Mouse (Mus musculus) liver, adult 2 months (tissue): ENCODE data around the gene Gm9736. TPM values are rescaled to one million over a fixed set of nuclear protein-coding genes. Genes with fewer than 3 reads are reported as not detected.
"Not testable (repeated sequence)": the region's sequence is repeated elsewhere in the genome, so short reads cannot be mapped to it uniquely, and the experiment has no call there.

Source experiments
- DNase-seq: peaks from one replicate; pipeline ENCODE4 v3.0.0-alpha.2; 2011; ENCODE audit warnings: low read depth, low spot score; ENCODE audit errors: extremely low read depth
- H3K27ac ChIP-seq: fragments of 200-500 bp; replicated peaks from 2 replicates; pipeline ENCODE4 v1.5.1; 2012; ENCODE audit warnings: low read depth, mild to moderate bottlenecking, control low read depth, inconsistent platforms, low read length; ENCODE audit not compliant: insufficient read depth
- H3K27me3 ChIP-seq: fragments of 200-500 bp; 2 replicates; pipeline ENCODE4 v1.6.1; 2012; ENCODE audit warnings: mild to moderate bottlenecking, moderate library complexity, low read length, inconsistent platforms; ENCODE audit not compliant: control insufficient read depth, insufficient read depth
- H3K36me3 ChIP-seq: fragments of 200-500 bp; 2 replicates; pipeline ENCODE4 v1.6.1; 2012; ENCODE audit warnings: low read length, inconsistent platforms; ENCODE audit not compliant: control insufficient read depth, insufficient read depth
- H3K4me1 ChIP-seq: fragments of 200-500 bp; 2 replicates; pipeline ENCODE4 v1.6.1; 2011; ENCODE audit warnings: low read length; ENCODE audit not compliant: control insufficient read depth, insufficient read depth
- H3K4me3 ChIP-seq: fragments of 200-500 bp; 2 replicates; pipeline ENCODE4 v1.5.1; 2011; ENCODE audit warnings: low read depth, mild to moderate bottlenecking, control low read depth, low read length, moderate library complexity; ENCODE audit not compliant: insufficient read depth
- H3K79me2 ChIP-seq: fragments of 200-500 bp; 2 replicates; pipeline ENCODE4 v1.6.1; 2012; ENCODE audit warnings: inconsistent platforms, mild to moderate bottlenecking, low read length, moderate library complexity; ENCODE audit not compliant: control insufficient read depth, insufficient read depth
- H3K9ac ChIP-seq: fragments of 200-500 bp; 2 replicates; pipeline ENCODE4 v1.6.1; 2012; ENCODE audit warnings: low read depth, mild to moderate bottlenecking, control low read depth, inconsistent platforms, low read length
- CTCF ChIP-seq: fragments of 200-500 bp; IDR thresholded peaks from 2 replicates; pipeline ENCODE4 v1.5.1; 2011; ENCODE audit warnings: low read depth, low read length, control low read depth
- POLR2A ChIP-seq: fragments of 200-500 bp; IDR thresholded peaks from 2 replicates; pipeline ENCODE4 v1.6.1; 2011; ENCODE audit warnings: low read length, control low read depth; ENCODE audit not compliant: insufficient read depth; ENCODE audit errors: extremely low read depth
- WGBS: fragments of 180-500 bp; shearing (Covaris S2); methylation state at CpG from one replicate; pipeline ENCODE4 v1.1.7; 2018; 5-methylcytosine and 5-hydroxymethylcytosine counted together
- polyA plus RNA-seq: library from polyadenylated mRNA; depleted of rRNA; stranded (reverse); fragments of >200 nt; gene quantifications from 2 replicates; pipeline ENCODE4 v1.2.3, GENCODE M21; 2012; rRNA removed
- total RNA-seq: library from RNA; depleted of rRNA; stranded (reverse); fragments of >200 nt; gene quantifications from 2 replicates; pipeline ENCODE4 v1.2.3, GENCODE M21; 2014; rRNA removed

Gene Gm9736
- total RNA-seq (not detected in 2 replicates), polyA plus RNA-seq (not detected in 2 replicates)

DNA sequence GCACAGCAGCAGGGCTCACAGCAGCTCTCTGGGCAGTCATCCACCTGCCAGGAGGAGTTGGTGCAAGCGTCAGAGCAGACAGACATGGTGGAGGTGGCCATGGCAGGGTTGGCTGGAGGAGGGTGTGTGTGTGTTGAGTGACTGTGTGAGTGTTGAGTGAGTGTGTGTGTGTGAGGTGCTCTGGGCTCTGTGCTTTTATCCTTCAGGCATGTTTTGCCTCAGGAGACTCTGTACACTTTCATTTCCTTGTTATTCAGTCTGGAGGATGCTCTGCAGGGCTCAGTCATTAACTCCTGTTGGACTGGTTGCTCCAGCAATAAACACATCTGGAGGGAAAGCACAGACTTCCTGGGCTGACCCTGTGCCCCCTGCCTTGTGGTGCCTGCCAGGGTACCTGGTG lies at the start of gene Gm9736:
Gene Gm9736 (minus strand): TSS at position 101 of the 400 bp plus-strand sequence.
- WGBS: 67% methylated on average over 1 of the region's 1 CpGs
- not testable (repeated sequence) for H3K4me1 ChIP-seq, H3K4me3 ChIP-seq, H3K36me3 ChIP-seq, H3K27ac ChIP-seq, DNase-seq, H3K79me2 ChIP-seq, H3K27me3 ChIP-seq, H3K9ac ChIP-seq

DNA sequence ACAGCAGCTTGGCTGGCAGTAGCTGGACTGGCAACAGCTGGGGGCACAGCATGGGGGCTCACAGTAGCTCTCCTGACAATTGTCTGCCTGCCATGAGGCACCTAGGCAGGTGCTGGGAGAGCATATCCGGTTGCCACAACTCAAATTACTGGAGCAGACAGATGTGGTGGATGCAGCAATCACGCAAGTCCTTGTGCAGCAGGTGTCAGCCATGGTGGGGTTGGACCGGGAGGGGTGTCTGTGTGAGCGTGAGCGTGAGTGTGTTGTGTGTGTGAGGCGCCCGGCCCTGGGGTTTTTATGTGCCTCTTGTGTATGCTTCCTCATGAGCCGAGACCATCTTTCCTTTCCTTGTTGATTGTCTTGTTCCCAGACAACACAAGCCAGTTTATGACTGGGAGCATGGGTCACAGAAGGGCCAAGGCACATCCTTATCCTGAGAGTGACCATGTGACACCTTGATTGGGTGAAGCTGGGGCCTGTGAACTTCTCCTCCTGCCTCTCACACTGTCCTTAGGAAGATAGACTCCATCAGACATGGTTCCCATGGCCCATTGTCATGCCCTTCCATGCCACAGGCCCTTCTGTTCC lies 47.9 kb upstream of the Gm9736 start, which contains the start of gene Gm19668:
Gene Gm19668 (minus strand): TSS at position 213 of the 588 bp plus-strand sequence.
- no peaks in the 10 kb centered on the region for H3K36me3 ChIP-seq
- no peaks in the 10 kb centered on the region for H3K79me2 ChIP-seq
- H3K9ac ChIP-seq: no peak within 1 kb of the TSS
- 80% methylated on average over 8 of the region's 8 CpGs for WGBS
- no peaks in the 10 kb centered on the region for H3K4me1 ChIP-seq
- no peaks in the 10 kb centered on the region for H3K27me3 ChIP-seq
- no peak within 1 kb of the TSS for H3K4me3 ChIP-seq
- DNase-seq: no peak
- TF ChIP-seq POLR2A (no peak), CTCF (no peak)
- no peak within 1 kb of the TSS for H3K27ac ChIP-seq

DNA sequence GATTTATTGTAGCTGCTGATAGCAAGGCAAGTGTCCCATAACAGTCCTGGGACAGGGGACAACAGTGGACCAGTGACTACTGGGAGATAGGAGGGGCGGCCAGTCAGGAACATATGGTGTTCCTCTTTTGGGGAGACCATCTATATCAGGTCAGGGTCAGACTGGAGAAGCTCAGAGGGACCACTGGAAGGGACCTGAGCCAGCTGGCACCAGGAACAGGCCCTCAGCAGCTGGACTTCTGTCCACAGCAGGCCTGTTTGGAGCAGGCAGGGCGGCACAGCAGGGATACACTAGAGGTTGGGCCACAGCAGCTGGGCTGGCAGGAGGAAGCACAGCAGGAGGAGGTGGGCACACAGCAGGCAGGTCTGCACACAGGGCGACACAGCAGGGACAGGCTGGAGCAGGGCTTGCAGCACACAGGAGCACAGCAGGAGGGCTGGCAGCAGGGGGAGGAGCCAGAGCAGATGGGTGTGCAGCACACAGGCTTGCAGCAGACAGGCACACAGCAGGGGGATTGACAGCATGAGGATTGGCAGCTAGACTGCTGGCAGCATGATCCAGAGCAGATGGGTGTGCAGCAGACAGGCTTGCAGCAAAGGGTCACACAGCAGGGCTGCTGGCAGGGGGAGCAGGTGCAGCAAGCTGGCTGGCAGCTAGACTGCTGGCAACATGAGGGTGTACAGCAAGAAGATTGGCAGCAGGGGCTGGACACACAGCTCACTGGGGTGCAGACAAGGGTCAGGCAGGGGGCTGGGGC lies 47.2 kb upstream of the Gm9736 start:
- H3K4me1 ChIP-seq, H3K27me3 ChIP-seq, DNase-seq, H3K27ac ChIP-seq, H3K9ac ChIP-seq, H3K79me2 ChIP-seq, H3K36me3 ChIP-seq, H3K4me3 ChIP-seq: not testable (repeated sequence)
- 69% methylated on average over 3 of the region's 3 CpGs for WGBS

DNA sequence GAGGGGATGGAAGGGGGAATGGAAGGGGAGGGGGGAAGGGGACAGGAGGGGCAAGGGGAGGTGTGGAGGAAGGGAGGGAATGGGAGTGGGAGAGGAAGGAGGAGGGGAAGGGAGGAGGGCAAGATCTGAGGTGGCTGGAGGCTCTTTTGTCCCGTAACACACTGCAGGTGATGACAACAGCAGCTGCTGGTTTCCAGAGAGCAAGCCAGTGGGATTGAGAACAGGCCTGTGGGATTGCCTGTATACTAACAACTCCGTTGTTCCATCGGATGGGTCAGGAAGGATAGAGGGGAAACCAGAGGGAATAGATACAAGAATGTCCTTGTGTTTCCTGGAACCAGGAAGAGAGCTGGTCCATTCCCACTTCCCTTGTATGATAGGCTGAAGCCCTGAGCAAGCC lies 46.5 kb upstream of the Gm9736 start:
- H3K27ac ChIP-seq: no peak overlapping the region
- no peaks in the 10 kb centered on the region for H3K36me3 ChIP-seq
- no peak overlapping the region for H3K9ac ChIP-seq
- TF ChIP-seq POLR2A (no peak), CTCF (no peak)
- no peaks in the 10 kb centered on the region for H3K79me2 ChIP-seq
- H3K4me3 ChIP-seq: no peak overlapping the region
- DNase-seq: no peak
- no peaks in the 10 kb centered on the region for H3K27me3 ChIP-seq
- no peaks in the 10 kb centered on the region for H3K4me1 ChIP-seq
- WGBS: 35% methylated on average over 3 of the region's 3 CpGs

DNA sequence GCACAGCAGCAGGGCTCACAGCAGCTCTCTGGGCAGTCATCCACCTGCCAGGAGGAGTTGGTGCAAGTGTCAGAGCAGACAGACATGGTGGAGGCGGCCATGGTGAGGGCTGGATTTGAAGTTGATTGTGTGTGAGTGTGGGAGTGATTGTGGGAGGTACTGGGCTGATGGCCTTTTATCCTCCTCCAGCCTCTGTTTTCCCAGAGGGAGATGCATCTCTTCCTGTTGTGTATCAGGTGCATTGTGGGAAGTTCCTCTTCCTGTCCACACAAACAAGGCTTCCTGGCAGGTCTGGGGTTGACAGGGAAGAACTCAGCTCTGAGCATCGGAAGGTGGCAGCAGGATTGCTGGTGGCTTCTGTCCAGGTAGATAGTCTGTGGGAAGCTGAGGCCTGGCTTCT lies 43.8 kb upstream of the Gm9736 start, which contains the start of gene Gm9639:
Gene Gm9639 (minus strand): TSS at position 101 of the 400 bp plus-strand sequence.
- Histone ChIP-seq H3K27me3 (no peaks in the 10 kb centered on the region), H3K79me2 (no peaks in the 10 kb centered on the region), H3K4me1 (no peaks in the 10 kb centered on the region), H3K27ac (no peak within 1 kb of the TSS), H3K9ac (no peak within 1 kb of the TSS), H3K4me3 (no peak within 1 kb of the TSS), H3K36me3 (no peaks in the 10 kb centered on the region)
- WGBS: 51% methylated on average over 2 of the region's 2 CpGs
- no peak for DNase-seq
- TF ChIP-seq CTCF (no peak), POLR2A (no peak)

DNA sequence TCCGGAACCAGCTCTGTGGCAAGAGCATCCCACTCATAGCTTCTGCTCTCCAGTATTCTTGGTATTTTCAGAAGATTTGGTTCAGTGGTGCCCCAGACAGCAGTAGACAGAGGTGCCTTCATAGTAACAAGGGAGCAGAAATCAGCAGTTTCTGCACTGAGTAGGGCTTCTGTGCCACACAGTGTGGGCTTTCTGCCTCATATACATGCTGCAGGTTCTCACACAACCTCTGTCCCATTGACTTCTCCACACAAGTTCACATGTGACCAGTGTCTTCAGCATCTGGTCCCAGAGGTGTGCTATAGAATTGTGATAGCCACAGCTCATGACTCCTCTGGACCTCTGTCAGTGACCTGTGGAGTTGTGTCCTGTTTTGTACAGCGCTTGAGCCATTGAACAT lies 37.5 kb upstream of the Gm9736 start:
- 75% methylated on average over 2 of the region's 2 CpGs for WGBS
- H3K4me3 ChIP-seq: no peak overlapping the region
- no peak for DNase-seq
- H3K36me3 ChIP-seq: no peaks in the 10 kb centered on the region
- H3K27ac ChIP-seq: no peak overlapping the region
- H3K9ac ChIP-seq: no peak overlapping the region
- no peaks in the 10 kb centered on the region for H3K4me1 ChIP-seq
- no peak for TF ChIP-seq POLR2A
- no peak for TF ChIP-seq CTCF
- H3K79me2 ChIP-seq: no peaks in the 10 kb centered on the region
- no peaks in the 10 kb centered on the region for H3K27me3 ChIP-seq

DNA sequence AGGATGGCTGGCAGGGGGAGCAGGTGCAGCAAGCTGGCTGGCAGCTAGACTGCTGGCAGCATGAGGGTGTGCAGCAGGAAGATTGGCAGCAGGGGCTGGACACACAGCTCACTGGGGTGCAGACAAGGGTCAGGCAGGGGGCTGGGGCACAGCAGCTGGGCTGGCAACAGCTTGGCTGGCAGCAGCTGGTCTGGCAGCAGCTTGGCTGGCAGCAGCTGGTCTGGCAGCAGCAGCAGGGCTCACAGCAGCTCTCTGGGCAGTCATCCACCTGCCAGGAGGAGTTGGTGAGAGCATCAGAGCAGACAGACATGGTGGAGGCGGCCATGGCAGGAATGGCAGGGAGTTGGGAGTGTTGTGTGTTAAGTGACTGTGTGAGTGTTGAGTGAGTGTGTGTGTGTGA lies 36.7 kb upstream of the Gm9736 start, which contains the start of gene Gm7137:
Gene Gm7137 (minus strand): TSS at position 325 of the 400 bp plus-strand sequence.
- not testable (repeated sequence) for H3K4me3 ChIP-seq, H3K27ac ChIP-seq, DNase-seq, H3K9ac ChIP-seq, H3K36me3 ChIP-seq, H3K79me2 ChIP-seq, H3K27me3 ChIP-seq, H3K4me1 ChIP-seq
- WGBS: 36% methylated on average over 1 of the region's 1 CpGs

DNA sequence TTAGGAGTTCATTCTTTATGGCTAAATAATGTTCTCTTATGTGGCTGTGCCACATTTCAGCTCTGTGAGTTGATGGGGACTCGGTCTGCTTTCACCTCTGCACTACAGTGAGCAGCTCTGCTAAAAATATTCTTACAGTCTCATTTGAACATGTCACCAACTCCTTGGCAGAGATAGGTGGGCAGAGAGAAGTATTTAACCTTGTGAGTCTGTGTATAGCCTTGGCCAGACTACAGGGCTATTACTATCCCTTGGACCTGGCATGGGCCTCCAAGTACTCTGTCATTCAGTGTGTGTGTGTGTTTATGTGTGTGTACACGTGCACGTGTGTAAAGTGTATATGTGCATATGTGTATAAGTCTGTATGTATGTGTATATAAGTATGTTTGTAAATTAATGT lies 32.2 kb upstream of the Gm9736 start:
- WGBS: 98% methylated on average over 3 of the region's 3 CpGs

More for the DNA sequence above, 32.2 kb upstream of the Gm9736 start:
- not testable (repeated sequence) for DNase-seq, H3K4me3 ChIP-seq, H3K4me1 ChIP-seq, H3K27ac ChIP-seq, H3K36me3 ChIP-seq, H3K9ac ChIP-seq, H3K79me2 ChIP-seq, H3K27me3 ChIP-seq
